Mouse (Mus musculus) heart, postnatal 25 days (tissue): ENCODE measurements around the gene Rhbdf2. TPM values are rescaled to one million over a fixed set of nuclear protein-coding genes. Genes with fewer than 3 reads are reported as not detected.
A peak's percentile ranks its signal among the peaks of the same experiment; 100 is the strongest.

ENCODE experiments used
- DNase-seq: peaks from one replicate; pipeline ENCODE4 v3.0.0; 2022; ENCODE audit warnings: low spot score
- intact Hi-C: fragments of 180-260 bp; cut with DNase I; formaldehyde crosslinking; loops from one replicate; pipeline ENCODE4 v1.15.1; 2025
- total RNA-seq, 2 experiments: library from RNA; stranded (reverse); gene quantifications; 2 replicates each; pipeline ENCODE4 v1.2.3; 2021

Gene Rhbdf2
- total RNA-seq, 2 experiments from 2014 or later, result 10.6 to 12.8 TPM

- DNase-seq, result no peak
- intact Hi-C loops, result no loop called here
Observed at GRCm38 (mm10) chr11:116661291-116661947, 34.6 kb upstream of the Rhbdf2 start.

- intact Hi-C loops, result no loop called here
Observed at GRCm38 (mm10) chr11:116660181-116660580, 33.4 kb upstream of the Rhbdf2 start.

GRCm38 (mm10) chr11:116659027-116659621 is 32.3 kb upstream of the Rhbdf2 start:
- intact Hi-C loops, result no loop called here
- no peak for DNase-seq

More at GRCm38 (mm10) chr11:116660181-116660580, 33.4 kb upstream of the Rhbdf2 start:
- no peak for DNase-seq

GRCm38 (mm10) chr11:116658238-116658637 is 31.4 kb upstream of the Rhbdf2 start:
- intact Hi-C loops, result no loop called here

GRCm38 (mm10) chr11:116657311-116658223 is 30.7 kb upstream of the Rhbdf2 start:
- intact Hi-C loops, result no loop called here
- peak; percentile 92 for DNase-seq

More at GRCm38 (mm10) chr11:116658238-116658637, 31.4 kb upstream of the Rhbdf2 start:
- no peak for DNase-seq

- no peak for DNase-seq
- intact Hi-C loops, result no loop called here
Observed at GRCm38 (mm10) chr11:116656348-116657191, 29.8 kb upstream of the Rhbdf2 start.

- peak; percentile 47 for DNase-seq
- intact Hi-C loops, result no loop called here
Observed at GRCm38 (mm10) chr11:116654255-116654821, 27.5 kb upstream of the Rhbdf2 start, which contains the start of gene Cygb. Cygb (minus strand) TSS chr11:116654313.

- intact Hi-C loops, result no loop called here
- no peak for DNase-seq
Observed at GRCm38 (mm10) chr11:116653709-116654221, 26.9 kb upstream of the Rhbdf2 start.

- intact Hi-C loops, result no loop called here
- no peak for DNase-seq
Observed at GRCm38 (mm10) chr11:116653234-116653633, 26.4 kb upstream of the Rhbdf2 start, which contains the start of gene Prcd. Prcd (plus strand) TSS chr11:116653534.

GRCm38 (mm10) chr11:116652330-116653098 is 25.7 kb upstream of the Rhbdf2 start:
- intact Hi-C loops, result no loop called here
- no peak for DNase-seq

- DNase-seq, result no peak
- intact Hi-C loops, result no loop called here
Observed at GRCm38 (mm10) chr11:116651339-116651738, 24.5 kb upstream of the Rhbdf2 start.

- intact Hi-C loops, result no loop called here
- no peak for DNase-seq
Observed at GRCm38 (mm10) chr11:116650811-116651210, 24.0 kb upstream of the Rhbdf2 start.

GRCm38 (mm10) chr11:116649711-116650337 is 23.0 kb upstream of the Rhbdf2 start:
- DNase-seq, result no peak
- intact Hi-C loops, result no loop called here

GRCm38 (mm10) chr11:116648976-116649375 is 22.2 kb upstream of the Rhbdf2 start:
- intact Hi-C loops, result no loop called here
- no peak for DNase-seq

- intact Hi-C loops, result no loop called here
- DNase-seq, result peak; percentile 79
Observed at GRCm38 (mm10) chr11:116648213-116648921, 21.5 kb upstream of the Rhbdf2 start.

- DNase-seq, result peak; percentile 81
- intact Hi-C loops, result no loop called here
Observed at GRCm38 (mm10) chr11:116647340-116647991, 20.6 kb upstream of the Rhbdf2 start.

GRCm38 (mm10) chr11:116646771-116647170 is 20.0 kb upstream of the Rhbdf2 start:
- DNase-seq, result no peak
- intact Hi-C loops, result no loop called here
